Mouse (Mus musculus): ENCODE measurements around the gene Mansc1.

Gene Mansc1

GRCm38 (mm10) chr6:134594569-134595442 lies 37.5 kb downstream of the Mansc1 start:
- DNase-seq, result no peak

DNA sequence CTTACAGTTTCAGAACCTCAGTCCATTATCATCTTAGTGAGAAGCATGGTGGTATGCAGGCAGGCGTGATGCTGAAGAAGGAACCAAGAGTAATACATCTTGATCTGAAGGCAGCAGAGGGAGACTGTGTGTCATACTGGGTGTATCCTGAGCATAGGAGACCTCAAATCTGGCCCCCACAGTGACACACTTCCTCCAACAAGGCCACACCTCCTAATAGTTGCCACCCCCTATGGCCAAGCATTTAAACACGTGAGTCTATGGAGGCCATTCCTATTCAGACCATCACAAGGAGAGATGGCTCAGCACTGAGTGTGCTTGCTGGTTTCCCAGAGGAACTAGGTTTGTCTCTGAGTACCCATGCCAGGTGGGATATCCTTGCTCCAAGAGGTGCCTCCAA lies 40.7 kb downstream of the Mansc1 start:
- no peak for DNase-seq

GRCm38 (mm10) chr6:134586241-134586640 lies 46.0 kb downstream of the Mansc1 start:
- DNase-seq, result no peak

DNA sequence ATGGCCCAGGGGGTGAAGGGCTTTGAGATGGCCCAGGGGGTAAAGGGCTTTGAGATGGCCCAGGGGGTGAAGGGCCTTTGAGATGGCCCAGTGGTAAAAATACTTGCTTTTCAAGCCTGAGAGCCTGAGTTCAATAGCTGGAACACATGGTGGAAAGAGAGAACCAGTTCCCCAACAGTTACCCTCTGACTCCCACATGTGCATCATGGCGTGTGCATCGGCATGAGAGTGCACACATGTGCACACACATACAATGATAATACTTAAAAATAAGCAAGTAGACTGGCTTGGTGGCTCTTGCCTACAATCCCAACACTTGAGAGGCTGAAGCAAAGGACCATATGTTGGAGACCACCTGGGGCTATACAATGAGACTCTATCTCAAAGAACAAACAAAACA lies 47.7 kb downstream of the Mansc1 start:
- DNase-seq, result no peak

DNA sequence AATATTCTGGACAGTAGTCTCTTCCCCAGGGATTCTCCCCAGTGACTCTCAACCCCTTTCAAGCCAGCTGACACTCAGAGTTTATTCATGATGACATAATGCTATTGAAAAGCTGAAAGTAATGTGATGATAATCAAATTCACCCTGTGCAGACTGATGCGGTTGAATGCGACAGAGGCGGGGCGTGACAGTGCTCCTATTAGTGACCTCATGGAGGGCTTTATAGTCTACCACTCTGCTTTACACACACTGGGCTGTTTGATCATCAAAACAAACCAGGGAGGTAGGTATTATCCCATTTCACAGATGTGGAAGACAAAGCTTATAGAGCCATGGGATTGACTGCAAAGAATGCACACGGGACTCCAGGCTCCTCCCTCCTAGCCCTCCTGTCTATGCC lies 50.2 kb downstream of the Mansc1 start:
- DNase-seq, result no peak

GRCm38 (mm10) chr6:134579506-134579905 lies 52.8 kb downstream of the Mansc1 start:
- DNase-seq, result no peak

DNA sequence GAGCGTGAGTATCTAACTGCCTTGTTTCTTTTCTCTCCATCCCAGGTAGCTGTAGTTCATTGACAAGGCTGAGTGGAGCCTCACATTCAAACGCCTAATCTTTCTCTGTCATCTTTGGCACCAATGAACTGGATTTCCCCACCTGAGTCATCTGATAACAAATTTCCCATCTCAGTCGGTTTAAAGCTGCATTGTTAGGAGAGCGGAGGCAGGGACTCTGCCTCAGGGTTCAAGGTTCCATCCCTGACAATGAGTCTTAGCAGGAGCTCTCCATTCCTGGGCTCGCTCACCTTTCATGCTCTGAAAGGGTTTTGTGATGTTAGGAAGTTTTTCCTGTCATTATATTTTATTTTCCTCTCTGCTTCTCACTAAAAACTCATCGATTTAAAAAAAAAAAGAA lies 54.2 kb downstream of the Mansc1 start:
- no peak for DNase-seq

GRCm38 (mm10) chr6:134575288-134575741 lies 57.0 kb downstream of the Mansc1 start:
- DNase-seq, result no peak

DNA sequence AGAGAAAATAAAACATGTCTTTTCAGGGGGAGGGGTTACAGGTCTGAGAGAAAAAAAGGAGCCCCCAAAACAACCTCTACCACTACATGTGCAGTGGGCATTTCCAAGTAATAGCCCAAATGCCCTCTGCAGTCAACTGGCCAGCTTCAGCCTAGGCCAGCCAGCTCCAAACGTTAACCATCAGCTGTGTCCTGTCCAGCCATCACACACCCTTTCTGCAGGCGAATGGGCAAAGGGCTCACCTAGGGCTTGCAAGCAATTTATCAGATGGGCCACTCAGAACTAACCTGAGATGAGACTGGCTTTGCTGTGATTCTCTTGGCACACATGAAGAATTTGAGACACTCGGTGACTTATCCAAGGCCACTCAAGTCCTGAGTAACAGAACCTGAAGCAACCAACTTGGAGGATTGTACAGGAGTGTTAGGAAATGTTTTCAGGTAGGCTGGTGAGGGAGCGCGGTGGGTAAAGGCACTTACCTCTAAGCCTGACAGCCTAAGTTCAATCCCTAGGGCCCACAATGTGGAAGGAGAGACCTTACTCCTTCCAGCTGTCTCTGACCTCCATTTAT lies 64.2 kb downstream of the Mansc1 start:
- no peak for DNase-seq

- peak; percentile 95 for DNase-seq
Measured at GRCm38 (mm10) chr6:134566818-134567485, 65.3 kb downstream of the Mansc1 start, which contains the start of gene Lrp6. Lrp6 (minus strand) TSS chr6:134566965.

DNA sequence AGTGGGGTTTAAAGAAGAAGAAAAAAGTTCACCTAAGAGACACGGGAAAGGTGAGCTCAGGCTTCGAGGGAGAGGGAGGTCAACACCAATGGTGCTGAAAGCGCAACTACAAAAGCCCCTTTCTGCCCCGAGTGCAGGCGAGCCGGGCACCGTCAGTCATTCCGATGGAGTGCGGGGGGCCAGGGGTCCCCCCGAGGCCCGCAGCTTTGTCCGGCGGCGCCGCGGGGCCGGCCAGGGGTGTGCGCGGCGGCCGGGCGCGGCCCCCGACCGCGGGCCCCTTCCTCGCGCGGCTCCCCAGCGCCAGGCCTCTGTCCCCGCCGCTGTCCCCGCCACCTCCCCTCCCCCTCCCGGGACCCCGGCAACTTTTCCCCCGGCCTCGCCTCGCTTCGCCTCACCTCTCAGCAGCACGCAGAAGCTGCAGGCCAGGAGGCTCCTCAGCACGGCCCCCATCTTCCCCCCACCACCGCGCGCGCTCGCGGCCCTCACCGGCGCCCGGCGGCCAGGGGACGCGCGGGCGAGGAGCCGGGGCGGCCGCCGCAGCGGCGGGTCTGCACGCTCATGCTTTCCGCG lies 66.0 kb downstream of the Mansc1 start:
- DNase-seq, result no peak

GRCm38 (mm10) chr6:134565606-134566247 lies 66.6 kb downstream of the Mansc1 start:
- DNase-seq, result peak; percentile 36

DNA sequence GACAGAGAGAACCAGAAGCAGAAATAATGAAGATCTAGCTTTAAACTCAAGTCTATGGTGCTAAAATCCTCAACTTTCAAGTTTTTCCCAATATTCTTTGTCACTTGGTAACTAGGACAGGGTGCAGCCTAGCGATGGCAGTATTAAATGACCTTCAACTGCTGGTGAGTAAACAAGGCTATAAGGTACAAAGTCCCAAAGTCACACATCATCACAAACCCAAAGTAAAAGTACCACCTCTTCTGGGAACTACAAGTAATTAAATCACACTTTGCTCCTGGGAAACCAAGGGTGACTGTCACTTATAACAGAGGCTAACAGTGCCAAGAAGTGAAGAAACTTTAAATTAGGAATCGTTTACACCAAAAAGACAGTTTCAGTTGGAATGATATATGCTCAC lies 67.7 kb downstream of the Mansc1 start:
- DNase-seq, result no peak

DNA sequence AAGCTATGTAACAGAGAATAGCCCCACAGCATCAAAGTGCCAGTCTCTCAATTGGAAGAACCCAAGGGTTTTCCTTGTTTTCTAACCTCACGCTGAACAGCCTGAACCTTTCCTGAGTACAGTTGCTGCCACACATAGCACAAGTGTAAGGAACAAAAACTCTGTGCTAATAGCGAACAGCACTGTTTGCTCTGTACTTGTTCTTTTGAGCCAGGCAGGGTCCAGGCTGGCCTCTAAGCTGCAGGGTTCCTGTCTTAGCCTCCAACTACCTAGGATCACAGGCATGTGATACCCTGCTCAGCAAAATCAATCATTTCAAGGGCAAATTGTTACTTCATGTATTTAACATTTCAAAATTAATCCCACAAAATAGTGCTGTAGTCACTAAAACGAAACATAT lies 72.7 kb downstream of the Mansc1 start:
- DNase-seq, result no peak
